Mouse (Mus musculus) liver, embryonic 11.5 days (tissue): Measurements from ENCODE around the gene Tmem266. TPM values are rescaled to one million over a fixed set of nuclear protein-coding genes. Genes with fewer than 3 reads are reported as not detected.

Experiments
- ATAC-seq: fragments of 200-750 bp; cut with Nextera tagmentation; replicated peaks from 2 replicates; pipeline ENCODE4 v1.8.0; 2017; ENCODE audit warnings: moderate number of reproducible peaks, mild to moderate bottlenecking, moderate TSS enrichment, moderate library complexity; ENCODE audit not compliant: low FRiP score
- DNase-seq: peaks from one replicate; pipeline ENCODE4 v3.0.0-alpha.2; 2017; ENCODE audit warnings: low spot score
- H3K27ac ChIP-seq: fragments of 300-500 bp; sonication (generic); 2 replicates; pipeline ENCODE4 v1.5.1; 2014; ENCODE audit warnings: mild to moderate bottlenecking, low read depth, low read length, control low read depth
- H3K27me3 ChIP-seq: fragments of 300-500 bp; sonication (generic); replicated peaks from 2 replicates; pipeline ENCODE4 v1.6.1; 2014; ENCODE audit warnings: low read length, mixed read lengths; ENCODE audit not compliant: control insufficient read depth, insufficient read depth
- H3K36me3 ChIP-seq: fragments of 300-500 bp; sonication (generic); 2 replicates; pipeline ENCODE4 v1.6.1; 2014; ENCODE audit warnings: mild to moderate bottlenecking, low read length, moderate library complexity, mixed read lengths; ENCODE audit not compliant: control insufficient read depth, insufficient read depth
- H3K4me1 ChIP-seq: fragments of 300-500 bp; sonication (generic); replicated peaks from 2 replicates; pipeline ENCODE4 v1.6.1; 2014; ENCODE audit warnings: low read length, mixed read lengths; ENCODE audit not compliant: control insufficient read depth, insufficient read depth
- H3K4me2 ChIP-seq: fragments of 300-500 bp; sonication (generic); 2 replicates; pipeline ENCODE4 v1.6.1; 2014; ENCODE audit warnings: mild to moderate bottlenecking, control low read depth, moderate library complexity
- H3K4me3 ChIP-seq: fragments of 300-500 bp; sonication (generic); 2 replicates; pipeline ENCODE4 v1.5.1; 2014; ENCODE audit warnings: low read depth, low read length, control low read depth
- H3K9ac ChIP-seq: fragments of 300-500 bp; sonication (generic); 2 replicates; pipeline ENCODE4 v1.6.1; 2014; ENCODE audit warnings: low read depth, low read length, control low read depth
- H3K9me3 ChIP-seq: fragments of 300-500 bp; sonication (generic); 2 replicates; pipeline ENCODE4 v1.6.1; 2016; ENCODE audit warnings: low read length, inconsistent platforms, mixed read lengths; ENCODE audit not compliant: control insufficient read depth
- WGBS: fragments of 180-500 bp; shearing (Covaris S2); extraction: QIAGEN DNeasy Blood & Tissue Kit; methylation state at CpG from one replicate; pipeline ENCODE4 v1.1.7; 2014; 5-methylcytosine and 5-hydroxymethylcytosine counted together
- polyA plus RNA-seq: library from polyadenylated mRNA; unstranded; fragments of >200 nt; fragmentation: Nextera tagmentation; extraction: Ambion mirVana; gene quantifications from 2 replicates; pipeline ENCODE4 v1.2.1, GENCODE M21; 2014

Tmem266 gene
- polyA plus RNA-seq, result 0.09 TPM in 1 of 2 replicates, not detected in the other

- DNase-seq (peak; percentile 78), ATAC-seq (peak; percentile 77)
- no peaks in the 10 kb centered on the region for H3K9me3 ChIP-seq
These were observed at the start of gene Tmem266, which contains the start of gene Nrg4 for GRCm38 (mm10) chr9:55326515-55327233. TSS of gene Tmem266 (plus strand) at chr9:55326913. TSS of gene Nrg4 (minus strand) at chr9:55326844.

GRCm38 (mm10) chr9:55277562-55277961 lies 49.2 kb upstream of the Tmem266 start:
- H3K4me1 ChIP-seq, result no peaks in the 10 kb centered on the region
- H3K9me3 ChIP-seq, result no peaks in the 10 kb centered on the region
- H3K9ac ChIP-seq, result no peak overlapping the region
- DNase-seq (no peak), ATAC-seq (no peak)
- H3K27ac ChIP-seq, result no peak overlapping the region
- H3K36me3 ChIP-seq, result no peaks in the 10 kb centered on the region
- H3K4me2 ChIP-seq, result no peak overlapping the region
- H3K27me3 ChIP-seq, result no peaks in the 10 kb centered on the region
- H3K4me3 ChIP-seq, result no peak overlapping the region
- WGBS, result 65% methylated on average over 4 of the region's 4 CpGs

More at GRCm38 (mm10) chr9:55326515-55327233, at the start of gene Tmem266, which contains the start of gene Nrg4:
- Histone ChIP-seq H3K4me2 (peak within 1 kb of the TSS; percentile 66), H3K27ac (no peak within 1 kb of the TSS), H3K27me3 (peaks cover 72% of the 10 kb centered on the region), H3K36me3 (no peaks in the 10 kb centered on the region), H3K4me1 (no peaks in the 10 kb centered on the region; the same call in 1 of the 2 replicates), H3K4me3 (peak within 1 kb of the TSS; percentile 57), H3K9ac (peak within 1 kb of the TSS; percentile 15)
- WGBS, result under 1% methylated on average over 61 of the region's 82 CpGs

- H3K9ac ChIP-seq, result no peak overlapping the region
- 82% methylated on average over 8 of the region's 8 CpGs for WGBS
- H3K4me3 ChIP-seq, result no peak overlapping the region
- H3K27me3 ChIP-seq, result no peaks in the 10 kb centered on the region
- no peaks in the 10 kb centered on the region for H3K4me1 ChIP-seq
- ATAC-seq, result no peak
- H3K27ac ChIP-seq, result no peak overlapping the region
- no peak overlapping the region for H3K4me2 ChIP-seq
- no peaks in the 10 kb centered on the region for H3K36me3 ChIP-seq
- no peak for DNase-seq
- H3K9me3 ChIP-seq, result no peaks in the 10 kb centered on the region
These were observed 47.4 kb upstream of the Tmem266 start for GRCm38 (mm10) chr9:55279114-55279825.

- H3K27me3 ChIP-seq, result no peaks in the 10 kb centered on the region
- no peak overlapping the region for H3K27ac ChIP-seq
- no peak overlapping the region for H3K4me3 ChIP-seq
- H3K4me1 ChIP-seq, result no peaks in the 10 kb centered on the region
- no peak overlapping the region for H3K9ac ChIP-seq
- WGBS, result 2% methylated on average over 14 of the region's 14 CpGs
- H3K36me3 ChIP-seq, result no peaks in the 10 kb centered on the region
- ATAC-seq (no peak), DNase-seq (no peak)
- H3K4me2 ChIP-seq, result peak overlapping the region; percentile 9; the same call in 1 of the 2 replicates
- H3K9me3 ChIP-seq, result no peaks in the 10 kb centered on the region
These were observed 43.2 kb upstream of the Tmem266 start for GRCm38 (mm10) chr9:55283516-55283915.

GRCm38 (mm10) chr9:55285197-55285596 lies 41.5 kb upstream of the Tmem266 start:
- Histone ChIP-seq H3K4me2 (no peak overlapping the region), H3K4me1 (no peaks in the 10 kb centered on the region), H3K27me3 (no peaks in the 10 kb centered on the region), H3K27ac (no peak overlapping the region), H3K9me3 (no peaks in the 10 kb centered on the region), H3K36me3 (no peaks in the 10 kb centered on the region), H3K9ac (no peak overlapping the region), H3K4me3 (no peak overlapping the region)
- 61% methylated on average over 3 of the region's 3 CpGs for WGBS
- DNase-seq (no peak), ATAC-seq (no peak)

- no peaks in the 10 kb centered on the region for H3K9me3 ChIP-seq
- WGBS, result 48% methylated on average over 3 of the region's 3 CpGs
- H3K36me3 ChIP-seq, result no peaks in the 10 kb centered on the region
- H3K27ac ChIP-seq, result no peak overlapping the region
- no peaks in the 10 kb centered on the region for H3K27me3 ChIP-seq
- DNase-seq, result no peak
- no peak overlapping the region for H3K4me2 ChIP-seq
- no peaks in the 10 kb centered on the region for H3K4me1 ChIP-seq
- H3K9ac ChIP-seq, result no peak overlapping the region
- no peak overlapping the region for H3K4me3 ChIP-seq
- no peak for ATAC-seq
These were observed 37.1 kb upstream of the Tmem266 start for GRCm38 (mm10) chr9:55289475-55290198.

- DNase-seq (no peak), ATAC-seq (no peak)
- Histone ChIP-seq H3K27ac (no peak overlapping the region), H3K4me3 (no peak overlapping the region), H3K36me3 (no peaks in the 10 kb centered on the region), H3K27me3 (no peaks in the 10 kb centered on the region), H3K9ac (no peak overlapping the region), H3K9me3 (no peaks in the 10 kb centered on the region), H3K4me2 (no peak overlapping the region), H3K4me1 (no peaks in the 10 kb centered on the region)
- WGBS, result 86% methylated on average over 4 of the region's 4 CpGs
These were observed 34.7 kb upstream of the Tmem266 start for GRCm38 (mm10) chr9:55291966-55292365.

- Histone ChIP-seq H3K4me2 (no peak overlapping the region), H3K4me3 (no peak overlapping the region), H3K36me3 (no peaks in the 10 kb centered on the region), H3K9ac (no peak overlapping the region), H3K4me1 (no peaks in the 10 kb centered on the region), H3K27me3 (no peaks in the 10 kb centered on the region), H3K9me3 (no peaks in the 10 kb centered on the region), H3K27ac (no peak overlapping the region)
- WGBS, result 47% methylated on average over 2 of the region's 2 CpGs
- DNase-seq (no peak), ATAC-seq (no peak)
These were observed 30.5 kb upstream of the Tmem266 start for GRCm38 (mm10) chr9:55296221-55296620.
